Mouse (Mus musculus): ENCODE measurements around the gene Acer2.

GRCm38 (mm10) chr4:86882413-86882812 lies 8.2 kb downstream of the Acer2 start:
- TF ChIP-seq POLR2A (IDR thresholded peaks at IDR 0.05; ENCODE audit: borderline replicate concordance, extremely low read depth, low read depth, low read length) = no peak
- no peak for TF ChIP-seq CTCF (IDR thresholded peaks at IDR 0.05; ENCODE audit: insufficient read depth, low read length)

Measured in lung, adult 2 months (tissue).